Mouse (Mus musculus): ENCODE data around the gene Abcc10. TPM values are rescaled to one million over a fixed set of nuclear protein-coding genes. Genes with fewer than 3 reads are reported as not detected.

Gene Abcc10
- total and polyA plus RNA-seq, 3 experiments: 1.1 to 4.1 (median 3.8) TPM

GRCm38 (mm10) chr17:46273803-46274236, 54.3 kb downstream of the Abcc10 start:
- no peak overlapping the region for H3K4me2 ChIP-seq (ENCODE audit: insufficient read depth, low read depth, poor library complexity, severe bottlenecking)
- in situ Hi-C loops (cut with MboI; ENCODE audit: low pct_ligation_motif_present, low pct_unique_long_range_greater_than_20kb, low sequenced_read_pairs): no loop called here

GRCm38 (mm10) chr17:46272675-46273074, 55.5 kb downstream of the Abcc10 start:
- dilution Hi-C loops (cut with MboI; ENCODE audit: extremely low pct_ligation_motif_present, extremely low pct_unique_long_range_greater_than_20kb, low sequenced_read_pairs) (no loop called here), in situ Hi-C loops (cut with MboI; ENCODE audit: low pct_ligation_motif_present, low pct_unique_long_range_greater_than_20kb, low sequenced_read_pairs) (no loop called here)
- no peaks in the 10 kb centered on the region; the same call in 1 of the 2 replicates for H3K79me2 ChIP-seq (replicated peaks; ENCODE audit: control insufficient read depth, extremely low read depth, insufficient read depth, poor library complexity, severe bottlenecking)
- DNase-seq (ENCODE audit: extremely low read depth): no peak
- no peak overlapping the region for H3K4me3 ChIP-seq (replicated peaks in 1 of 3; ENCODE audit: low read depth in 2 of 3, low read length in 2 of 3, poor library complexity in 1 of 3)
- H3K27ac ChIP-seq (ENCODE audit: insufficient read depth, low read depth): no peak overlapping the region
- H3K36me3 ChIP-seq (replicated peaks in 1 of 2; ENCODE audit: control insufficient read depth in 1 of 2, insufficient read depth in 1 of 2, low read length in 1 of 2): peaks cover 48 to 90% of the 10 kb centered on the region in 2 experiments
- no peaks in the 10 kb centered on the region for H3K27me3 ChIP-seq (replicated peaks)
- H3K9me3 ChIP-seq (replicated peaks; ENCODE audit: low read length): no peaks in the 10 kb centered on the region
- TF ChIP-seq POLR2AphosphoS2 (IDR thresholded peaks at IDR 0.05; ENCODE audit: low read depth, low read length) (no peak), MAX (IDR thresholded peaks at IDR 0.05; ENCODE audit: low read length) (no peak), ZC3H11A (IDR thresholded peaks at IDR 0.05; ENCODE audit: low read depth, low read length) (no peak), CHD1 (IDR thresholded peaks at IDR 0.05; ENCODE audit: low read depth, low read length) (no peak), RCOR1 (conservative IDR thresholded peaks at IDR 0.05; ENCODE audit: low read depth, low read length) (no peak), KAT2A (IDR thresholded peaks at IDR 0.05; ENCODE audit: insufficient replicate concordance, low read length) (no peak), MEF2A (IDR thresholded peaks at IDR 0.05; ENCODE audit: borderline replicate concordance, low read depth, low read length) (no peak), EP300 (IDR thresholded peaks at IDR 0.05; ENCODE audit: low read length) (no peak), CHD2 (IDR thresholded peaks at IDR 0.05; ENCODE audit: low read length) (no peak), ZKSCAN1 (IDR thresholded peaks at IDR 0.05; ENCODE audit: borderline replicate concordance, low read depth, low read length) (no peak)
- H3K9ac ChIP-seq (ENCODE audit: insufficient read depth, low read depth): no peak overlapping the region
- no peak overlapping the region for H3K4me2 ChIP-seq (ENCODE audit: insufficient read depth, low read depth, poor library complexity, severe bottlenecking)
- H3K4me1 ChIP-seq (ENCODE audit: control insufficient read depth in 1 of 2, insufficient read depth in 2 of 2): peaks cover 0 to 2% of the 10 kb centered on the region in 2 experiments; a peak in 2 of 4 replicates

More at GRCm38 (mm10) chr17:46273803-46274236, 54.3 kb downstream of the Abcc10 start:
- no peaks in the 10 kb centered on the region for H3K27me3 ChIP-seq (replicated peaks)
- no peak for DNase-seq (ENCODE audit: extremely low read depth)
- H3K27ac ChIP-seq (ENCODE audit: insufficient read depth, low read depth): no peak overlapping the region
- H3K9me3 ChIP-seq (replicated peaks; ENCODE audit: low read length): no peaks in the 10 kb centered on the region
- no peak overlapping the region for H3K9ac ChIP-seq (ENCODE audit: insufficient read depth, low read depth)
- TF ChIP-seq CHD1 (IDR thresholded peaks at IDR 0.05; ENCODE audit: low read depth, low read length) (no peak), RAD21 (IDR thresholded peaks at IDR 0.05; ENCODE audit: low read depth, low read length) (no peak), MYC (IDR thresholded peaks at IDR 0.05; ENCODE audit: low read depth, low read length) (no peak), UBTF (IDR thresholded peaks at IDR 0.05; ENCODE audit: low read depth, low read length) (no peak), SMC3 (IDR thresholded peaks at IDR 0.05; ENCODE audit: low read depth, low read length) (no peak)
- dilution Hi-C loops (cut with MboI; ENCODE audit: extremely low pct_ligation_motif_present, extremely low pct_unique_long_range_greater_than_20kb, low sequenced_read_pairs): no loop called here
- H3K36me3 ChIP-seq (replicated peaks in 1 of 2; ENCODE audit: control insufficient read depth in 1 of 2, insufficient read depth in 1 of 2, low read length in 1 of 2): peaks cover 53 to 91% of the 10 kb centered on the region in 2 experiments
- no peak overlapping the region for H3K4me3 ChIP-seq (replicated peaks in 1 of 3; ENCODE audit: low read depth in 2 of 3, low read length in 2 of 3, poor library complexity in 1 of 3)
- no peaks in the 10 kb centered on the region; a peak in 1 of 4 replicates for H3K4me1 ChIP-seq (ENCODE audit: control insufficient read depth in 1 of 2, insufficient read depth in 2 of 2)
- H3K79me2 ChIP-seq (replicated peaks; ENCODE audit: control insufficient read depth, extremely low read depth, insufficient read depth, poor library complexity, severe bottlenecking): no peaks in the 10 kb centered on the region; the same call in 1 of the 2 replicates

Data from CH12.LX (cell line).